Mouse (Mus musculus) stomach, postnatal 0 days (tissue): ENCODE measurements around the gene Olfr117. TPM values are rescaled to one million over a fixed set of nuclear protein-coding genes. Genes with fewer than 3 reads are reported as not detected.
"Not testable (repeated sequence)": the region's sequence is repeated elsewhere in the genome, so short reads cannot be mapped to it uniquely, and the experiment has no call there.

Experiments used
- ATAC-seq: fragments of 200-750 bp; cut with Nextera tagmentation; 2 replicates; pipeline ENCODE4 v1.8.0; 2017; ENCODE audit not compliant: low FRiP score, low TSS enrichment
- DNase-seq: peaks from one replicate; pipeline ENCODE4 v3.0.0-alpha.2; 2016; ENCODE audit warnings: low spot score
- H3K27ac ChIP-seq: fragments of 300-500 bp; sonication (generic); replicated peaks from 2 replicates; pipeline ENCODE4 v1.5.1; 2014; ENCODE audit warnings: mild to moderate bottlenecking, control low read depth
- H3K27me3 ChIP-seq: fragments of 300-500 bp; sonication (generic); 2 replicates; pipeline ENCODE4 v1.6.1; 2014; ENCODE audit warnings: low read length; ENCODE audit not compliant: control insufficient read depth, insufficient read depth
- H3K36me3 ChIP-seq: fragments of 300-500 bp; sonication (generic); 2 replicates; pipeline ENCODE4 v1.6.1; 2014; ENCODE audit warnings: low read length, mixed read lengths; ENCODE audit not compliant: control insufficient read depth, insufficient read depth
- H3K4me1 ChIP-seq: fragments of 300-500 bp; sonication (generic); replicated peaks from 2 replicates; pipeline ENCODE4 v1.6.1; 2014; ENCODE audit warnings: antibody characterized with exemption; ENCODE audit not compliant: control insufficient read depth, insufficient read depth
- H3K4me2 ChIP-seq: fragments of 300-500 bp; sonication (generic); replicated peaks from 2 replicates; pipeline ENCODE4 v1.6.1; 2014; ENCODE audit warnings: low read depth, mild to moderate bottlenecking, control low read depth, moderate library complexity
- H3K4me3 ChIP-seq: fragments of 300-500 bp; sonication (generic); 2 replicates; pipeline ENCODE4 v1.5.1; 2014; ENCODE audit warnings: low read depth, low read length, control low read depth
- H3K9ac ChIP-seq: fragments of 300-500 bp; sonication (generic); 2 replicates; pipeline ENCODE4 v1.6.1; 2014; ENCODE audit warnings: mild to moderate bottlenecking, low read length, control low read depth, mixed read lengths
- H3K9me3 ChIP-seq: fragments of 300-500 bp; sonication (generic); 2 replicates; pipeline ENCODE4 v1.6.1; 2016; ENCODE audit warnings: low read length; ENCODE audit not compliant: control insufficient read depth
- CTCF ChIP-seq: IDR thresholded peaks from 2 replicates; pipeline ENCODE4 v1.5.1; 2016; ENCODE audit warnings: antibody characterized with exemption, low read depth, mild to moderate bottlenecking, moderate library complexity
- EP300 ChIP-seq: optimal IDR thresholded peaks from 2 replicates; pipeline ENCODE3; 2016; ENCODE audit warnings: antibody characterized with exemption
- WGBS: fragments of 180-500 bp; shearing (Covaris S2); extraction: QIAGEN DNeasy Blood & Tissue Kit; methylation state at CpG from one replicate; pipeline ENCODE4 v1.1.7; 2014; 5-methylcytosine and 5-hydroxymethylcytosine counted together
- polyA plus RNA-seq: library from polyadenylated mRNA; unstranded; fragments of >200 nt; fragmentation: Nextera tagmentation; extraction: Ambion mirVana; gene quantifications from 2 replicates; pipeline ENCODE4 v1.2.1, GENCODE M21; 2015

Olfr117 gene
- polyA plus RNA-seq: not detected in 2 replicates

DNA sequence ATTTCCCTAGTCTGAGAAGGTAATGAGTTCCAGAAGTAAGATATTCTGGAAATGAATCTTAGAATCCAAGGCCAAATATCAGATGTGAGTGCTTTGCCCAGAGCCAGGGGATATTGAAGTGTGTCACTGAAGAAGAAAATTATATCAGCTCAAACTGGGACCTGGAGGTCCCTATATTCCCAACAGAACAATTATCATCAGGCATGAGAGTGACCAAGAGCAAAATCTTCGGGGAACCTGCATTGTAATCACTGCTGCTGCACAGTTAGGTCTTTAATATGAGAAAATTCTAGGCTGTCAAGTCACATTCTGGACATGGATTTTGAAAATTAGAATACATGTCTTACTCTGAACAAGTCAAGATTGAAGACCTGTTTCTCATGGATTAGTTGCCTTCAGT is at the start of gene Olfr117:
Olfr117 (minus strand) TSS at position 101 of the 400 bp plus-strand sequence.
- no peak for DNase-seq
- H3K9me3 ChIP-seq: no peaks in the 10 kb centered on the region
- H3K4me1 ChIP-seq: no peaks in the 10 kb centered on the region
- no peaks in the 10 kb centered on the region for H3K36me3 ChIP-seq
- no peak within 1 kb of the TSS for H3K4me2 ChIP-seq
- no peaks in the 10 kb centered on the region for H3K27me3 ChIP-seq
- no peak within 1 kb of the TSS for H3K27ac ChIP-seq
- H3K4me3 ChIP-seq: no peak within 1 kb of the TSS
- TF ChIP-seq EP300 (no peak), CTCF (no peak)
- H3K9ac ChIP-seq: no peak within 1 kb of the TSS
- no peak for ATAC-seq
- 46% methylated on average over 1 of the region's 1 CpGs for WGBS

DNA sequence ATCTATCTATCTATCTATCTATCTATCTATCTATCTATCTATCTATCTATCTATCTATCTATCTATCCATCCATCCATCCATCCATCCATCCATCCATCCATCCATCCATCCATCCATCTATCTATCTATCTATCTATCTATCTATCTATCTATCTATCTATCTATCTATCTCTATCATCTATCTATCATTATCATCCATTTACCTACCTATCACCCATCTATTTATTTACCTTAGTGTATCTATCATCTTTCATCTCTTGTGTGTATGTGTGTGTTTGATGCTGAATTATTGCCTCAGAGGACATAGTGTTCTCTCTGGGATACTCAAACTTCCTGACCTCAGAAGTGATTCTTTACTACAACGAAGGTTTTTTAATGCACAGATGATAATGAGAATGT is 32.7 kb upstream of the Olfr117 start, which contains the start of gene Olfr119:
Olfr119 (plus strand) TSS at position 301 of the 400 bp plus-strand sequence.
- WGBS: 61% methylated on average over 1 of the region's 1 CpGs
- H3K9me3 ChIP-seq, H3K27me3 ChIP-seq, ATAC-seq, H3K4me1 ChIP-seq, H3K9ac ChIP-seq, H3K4me3 ChIP-seq, DNase-seq, H3K4me2 ChIP-seq, H3K27ac ChIP-seq, H3K36me3 ChIP-seq: not testable (repeated sequence)

DNA sequence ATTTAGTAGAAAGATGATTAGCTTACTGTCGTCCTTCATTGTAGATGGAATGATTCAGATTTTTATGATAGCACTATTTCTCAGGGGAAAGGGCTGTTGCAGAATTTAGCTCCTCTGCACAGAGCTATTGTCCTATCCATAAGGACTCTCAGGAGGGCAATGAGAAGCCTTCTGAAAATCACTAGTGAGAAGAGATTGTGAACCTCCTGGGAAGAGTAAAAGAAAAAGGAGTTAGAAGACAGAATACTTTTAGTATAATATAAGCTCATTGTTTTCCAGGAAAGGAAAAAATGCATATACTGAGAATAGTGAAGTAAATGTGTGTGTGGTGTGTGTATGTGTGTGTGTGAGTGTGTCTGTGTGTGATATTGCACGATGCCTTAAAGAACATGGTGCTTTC is 3.1 kb upstream of the Olfr117 start, which contains the start of gene Olfr118:
Olfr118 (plus strand) TSS at position 301 of the 400 bp plus-strand sequence.
- H3K27me3 ChIP-seq: no peaks in the 10 kb centered on the region
- no peaks in the 10 kb centered on the region for H3K4me1 ChIP-seq
- no peak within 1 kb of the TSS for H3K27ac ChIP-seq
- H3K9me3 ChIP-seq: no peaks in the 10 kb centered on the region
- H3K4me2 ChIP-seq: no peak within 1 kb of the TSS
- DNase-seq: no peak
- H3K36me3 ChIP-seq: no peaks in the 10 kb centered on the region
- no peak within 1 kb of the TSS for H3K9ac ChIP-seq
- no peak for ATAC-seq
- TF ChIP-seq EP300: no peak
- no peak for TF ChIP-seq CTCF
- WGBS: 53% methylated on average over 2 of the region's 2 CpGs
- no peak within 1 kb of the TSS for H3K4me3 ChIP-seq

DNA sequence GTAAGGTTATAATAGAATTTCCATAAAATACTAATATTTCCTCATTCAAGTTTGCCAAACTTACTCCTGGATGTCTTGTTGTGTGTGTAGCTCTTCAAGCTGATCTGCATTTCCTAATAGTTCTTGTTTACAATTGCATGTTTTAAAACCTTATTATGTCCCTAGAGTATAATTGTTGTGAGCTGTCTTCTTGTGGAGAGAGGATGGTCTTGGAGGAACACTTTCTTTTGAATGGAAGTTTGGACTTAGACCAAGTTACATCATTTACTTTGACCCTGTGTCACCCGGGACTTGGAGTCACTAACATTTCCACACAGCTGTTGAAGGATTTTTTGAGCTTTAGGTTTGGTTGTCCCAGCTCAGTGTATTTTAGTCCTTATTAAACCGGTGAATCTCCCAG is 36.6 kb downstream of the Olfr117 start, which contains the start of the genes Olfr115 and Olfr116:
Olfr115 (minus strand) TSS at position 101 of the 400 bp plus-strand sequence.
Olfr116 (minus strand) TSS at position 191 of the 400 bp plus-strand sequence.
- no peak for TF ChIP-seq CTCF
- no peak for TF ChIP-seq EP300
- no peaks in the 10 kb centered on the region for H3K9me3 ChIP-seq
- no peak within 1 kb of the TSS for H3K4me3 ChIP-seq
- H3K27ac ChIP-seq: no peak within 1 kb of the TSS
- H3K4me2 ChIP-seq: no peak within 1 kb of the TSS
- no peak within 1 kb of the TSS for H3K9ac ChIP-seq
- no peak for ATAC-seq
- H3K4me1 ChIP-seq: no peaks in the 10 kb centered on the region
- no peaks in the 10 kb centered on the region for H3K27me3 ChIP-seq
- no peak for DNase-seq
- H3K36me3 ChIP-seq: no peaks in the 10 kb centered on the region
- 70% methylated on average over 2 of the region's 2 CpGs for WGBS

Other genes starting within 250 kb of the Olfr117 start
- gene Olfr108, start 218.3 kb downstream of the Olfr117 start, polyA plus RNA-seq: not detected in 2 replicates
- 0.02 TPM in 1 of 2 replicates, not detected in the other for gene Olfr109, start 204.9 kb downstream of the Olfr117 start, polyA plus RNA-seq
- not detected in 2 replicates for gene H2-M2, start 180.2 kb downstream of the Olfr117 start, polyA plus RNA-seq
- gene Olfr110, start 171.3 kb downstream of the Olfr117 start, polyA plus RNA-seq: not detected in 2 replicates
- not detected in 2 replicates for gene Olfr111, start 155.8 kb downstream of the Olfr117 start, polyA plus RNA-seq
- gene Olfr112, start 94.3 kb downstream of the Olfr117 start, polyA plus RNA-seq: not detected in 2 replicates
- gene Olfr113, start 86.1 kb downstream of the Olfr117 start, polyA plus RNA-seq: not detected in 2 replicates
- not detected in 2 replicates for gene Olfr114, start 71.0 kb downstream of the Olfr117 start, polyA plus RNA-seq
- gene Olfr115, start 36.7 kb downstream of the Olfr117 start, polyA plus RNA-seq: not detected in 2 replicates
- gene Olfr116, start 36.6 kb downstream of the Olfr117 start, polyA plus RNA-seq: not detected in 2 replicates
- gene Olfr118, start 3.2 kb upstream of the Olfr117 start, polyA plus RNA-seq: not detected in 2 replicates
- gene Olfr119, start 32.8 kb upstream of the Olfr117 start, polyA plus RNA-seq: not detected in 2 replicates
- not detected in 2 replicates for gene Olfr120, start 58.0 kb upstream of the Olfr117 start, polyA plus RNA-seq
- not detected in 2 replicates for gene Olfr121, start 85.1 kb upstream of the Olfr117 start, polyA plus RNA-seq
- not detected in 2 replicates for gene Olfr122, start 104.8 kb upstream of the Olfr117 start, polyA plus RNA-seq
- gene Olfr123, start 129.7 kb upstream of the Olfr117 start, polyA plus RNA-seq: not detected in 2 replicates
- gene Olfr124, start 136.1 kb upstream of the Olfr117 start, polyA plus RNA-seq: not detected in 2 replicates
- gene Olfr125, start 169.2 kb upstream of the Olfr117 start, polyA plus RNA-seq: not detected in 2 replicates
- gene Olfr126, start 183.7 kb upstream of the Olfr117 start, polyA plus RNA-seq: not detected in 2 replicates
- not detected in 2 replicates for gene Olfr127, start 236.7 kb upstream of the Olfr117 start, polyA plus RNA-seq